Mouse (Mus musculus): ENCODE measurements around the gene Krtap15.

The Krtap15 gene

DNA sequence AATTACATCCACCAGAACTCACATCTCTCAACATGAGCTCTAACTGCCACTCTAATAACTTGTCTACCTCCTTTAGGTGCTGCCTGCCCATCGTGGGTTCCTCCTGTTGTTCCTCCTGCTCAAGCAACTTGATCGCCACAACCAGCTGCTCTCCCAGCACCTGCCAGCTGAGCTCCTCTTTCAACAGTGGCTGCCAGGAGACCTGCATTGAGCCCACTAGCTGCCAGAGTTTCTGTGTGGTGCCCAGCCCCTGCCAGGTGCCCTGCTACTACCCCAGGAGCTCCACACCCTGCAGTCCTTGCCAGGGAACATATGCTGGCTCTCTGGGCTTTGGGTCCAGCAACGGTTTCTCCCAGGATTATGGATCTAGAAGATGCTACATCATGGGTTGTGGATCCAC is at the start of gene Krtap15:
Krtap15 (plus strand) TSS at position 150 of the 400 bp plus-strand sequence.
- TF ChIP-seq GATA4 (IDR thresholded peaks at IDR 0.05; ENCODE audit: insufficient replicate concordance, low read length) = no peak

DNA sequence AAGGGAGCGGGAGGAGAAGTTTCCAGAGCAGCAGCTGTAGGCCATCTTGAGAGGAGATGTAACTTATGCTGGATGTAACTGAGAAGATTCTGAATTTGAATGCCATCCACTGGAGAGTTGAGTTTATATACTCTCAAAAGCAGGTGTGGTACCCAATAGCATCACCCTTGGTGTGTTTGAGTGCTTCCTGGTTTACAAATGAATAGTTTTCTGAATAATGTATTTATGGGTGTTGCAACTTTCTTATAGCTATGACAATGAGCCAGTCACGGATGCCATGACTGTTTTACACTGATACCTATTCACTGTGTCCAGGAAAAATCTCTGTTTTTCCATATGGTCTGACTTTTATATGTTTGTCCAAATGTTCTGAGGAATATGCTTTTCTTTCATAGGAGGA is 45.9 kb upstream of the Krtap15 start, which contains the start of gene 2310057N15Rik:
2310057N15Rik (minus strand) TSS at position 101 of the 400 bp plus-strand sequence.
- TF ChIP-seq GATA4 (IDR thresholded peaks at IDR 0.05; ENCODE audit: insufficient replicate concordance, low read length) = no peak

DNA sequence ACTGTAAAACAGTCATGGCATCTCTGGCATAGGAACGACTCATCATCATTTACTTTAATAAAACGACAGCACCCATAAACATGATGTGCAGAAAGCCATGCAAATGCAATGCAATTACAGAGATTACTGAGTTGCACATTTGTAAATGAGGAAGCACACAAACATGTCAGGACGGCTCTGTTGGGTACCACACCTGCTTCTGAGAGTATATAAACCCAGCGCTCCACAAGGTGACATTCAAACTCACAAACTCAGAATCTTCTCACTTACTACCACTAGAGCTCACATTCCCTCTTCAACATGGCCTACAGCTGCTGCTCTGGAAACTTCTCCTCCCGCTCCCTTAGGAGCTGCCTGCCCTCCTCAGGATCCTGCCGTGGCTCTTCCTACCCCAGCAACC is 42.4 kb upstream of the Krtap15 start, which contains the start of gene Gm5965:
Gm5965 (plus strand) TSS at position 301 of the 400 bp plus-strand sequence.
- no peak for TF ChIP-seq GATA4 (IDR thresholded peaks at IDR 0.05; ENCODE audit: insufficient replicate concordance, low read length)

DNA sequence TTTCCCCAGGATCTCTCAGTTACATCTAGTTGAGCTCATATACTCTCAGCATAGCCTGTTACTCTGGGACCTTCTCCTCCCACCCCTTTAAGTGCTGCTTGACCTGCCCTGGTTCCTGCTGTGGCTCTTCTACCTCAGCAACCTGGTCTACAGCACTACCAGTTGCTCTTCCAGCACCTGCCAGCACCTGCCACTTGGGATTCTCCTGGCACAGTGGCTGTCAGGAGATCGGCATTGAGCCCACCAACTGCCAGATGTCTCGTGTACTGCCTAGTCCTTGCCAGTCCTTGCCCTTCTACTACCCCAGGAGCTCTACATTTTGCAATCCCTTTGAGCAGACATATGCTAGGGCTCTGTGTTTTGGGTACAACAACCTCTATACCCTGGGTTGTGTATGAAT is 33.2 kb upstream of the Krtap15 start:
- no peak for TF ChIP-seq GATA4 (IDR thresholded peaks at IDR 0.05; ENCODE audit: insufficient replicate concordance, low read length)

DNA sequence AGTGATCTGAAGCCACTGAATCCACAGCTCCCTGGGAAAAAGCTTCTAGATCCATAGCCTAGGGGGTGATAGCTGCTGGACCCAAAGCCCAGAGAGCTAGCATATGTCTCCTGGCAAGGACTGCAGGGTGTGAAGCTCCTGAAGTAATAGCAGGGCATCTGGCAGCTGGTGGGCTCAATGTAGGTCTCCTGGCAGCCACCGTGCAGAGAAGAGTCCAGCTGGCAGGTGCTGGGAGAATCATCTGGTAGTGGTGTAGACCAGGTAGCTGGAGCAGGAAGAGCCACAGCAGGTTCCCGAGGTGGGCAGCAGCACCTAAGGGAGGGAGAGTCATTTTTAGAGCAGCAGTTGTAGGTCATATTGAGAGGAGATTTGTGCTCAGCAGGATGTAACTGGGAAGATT is 8.2 kb upstream of the Krtap15 start, which contains the start of gene Gm20741:
Gm20741 (minus strand) TSS at position 394 of the 400 bp plus-strand sequence.
- TF ChIP-seq GATA4 (IDR thresholded peaks at IDR 0.05; ENCODE audit: insufficient replicate concordance, low read length) = no peak

DNA sequence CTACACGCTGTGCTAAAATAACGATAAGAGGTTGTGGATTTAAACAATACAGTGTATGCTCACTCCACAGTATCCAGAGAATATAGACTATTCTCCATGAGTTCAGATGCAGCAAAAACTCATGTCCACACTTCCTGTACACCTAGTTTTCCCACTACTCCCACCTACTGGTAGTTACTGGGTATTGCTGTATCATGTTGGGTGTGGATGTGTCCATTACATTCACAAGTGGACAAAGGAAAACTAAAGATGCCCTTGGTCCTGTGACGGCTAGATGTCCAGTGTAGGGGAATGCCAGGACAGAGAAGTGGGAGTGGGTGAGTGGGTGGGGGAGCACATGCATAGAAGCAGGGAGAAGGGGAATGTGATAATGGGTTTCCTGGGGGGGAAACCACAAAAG is 3.7 kb downstream of the Krtap15 start:
- no peak for TF ChIP-seq GATA4 (IDR thresholded peaks at IDR 0.05; ENCODE audit: insufficient replicate concordance, low read length)

DNA sequence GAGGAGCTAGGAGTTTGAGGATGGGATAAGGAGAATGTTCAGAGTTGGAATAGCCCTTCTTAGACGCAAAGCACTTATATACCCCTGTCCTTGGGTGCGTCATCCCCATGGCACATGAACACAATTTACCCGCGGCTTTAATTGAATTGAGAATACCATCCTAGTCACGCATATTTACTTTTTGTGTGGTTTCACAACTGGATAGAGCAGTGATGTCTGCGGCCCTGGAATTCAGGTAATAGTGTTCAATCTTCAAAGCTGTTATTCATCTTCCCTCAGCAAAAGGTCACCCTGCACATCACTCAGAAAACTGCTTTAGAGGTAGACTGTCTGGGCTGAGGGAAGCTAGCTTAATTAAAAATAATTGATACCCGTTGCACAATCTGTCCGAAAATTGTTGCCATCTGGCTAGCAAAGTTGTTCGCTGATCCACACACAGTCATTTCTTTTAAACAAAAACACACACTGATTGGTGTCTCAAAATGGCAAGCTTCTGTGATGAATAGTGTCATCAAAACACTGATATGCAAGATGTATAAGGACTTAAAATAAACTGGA is 6.2 kb downstream of the Krtap15 start, which contains the start of gene Krtap14:
Krtap14 (minus strand) TSS at position 51 of the 558 bp plus-strand sequence.
- TF ChIP-seq GATA4 (IDR thresholded peaks at IDR 0.05; ENCODE audit: insufficient replicate concordance, low read length) = no peak

DNA sequence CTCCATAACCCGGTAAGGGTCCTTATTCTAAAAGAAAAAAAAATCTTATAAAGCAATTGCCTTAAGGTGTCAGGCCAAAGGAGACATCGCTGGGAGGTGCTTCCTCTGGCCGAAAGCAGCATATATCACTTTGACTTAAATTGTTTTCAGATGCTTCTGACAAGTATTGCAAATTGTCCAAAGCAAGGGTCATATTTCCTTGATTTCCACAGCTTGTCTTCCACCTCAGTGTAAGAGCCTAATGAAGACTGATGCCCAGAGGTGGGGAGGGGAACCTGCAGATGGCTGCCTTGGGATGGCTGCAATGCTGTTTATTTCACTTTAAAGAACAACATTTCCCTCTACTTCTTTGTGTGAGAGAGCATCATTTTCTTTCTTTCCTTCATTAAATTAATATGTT is 7.0 kb downstream of the Krtap15 start:
- TF ChIP-seq GATA4 (IDR thresholded peaks at IDR 0.05; ENCODE audit: insufficient replicate concordance, low read length) = no peak

DNA sequence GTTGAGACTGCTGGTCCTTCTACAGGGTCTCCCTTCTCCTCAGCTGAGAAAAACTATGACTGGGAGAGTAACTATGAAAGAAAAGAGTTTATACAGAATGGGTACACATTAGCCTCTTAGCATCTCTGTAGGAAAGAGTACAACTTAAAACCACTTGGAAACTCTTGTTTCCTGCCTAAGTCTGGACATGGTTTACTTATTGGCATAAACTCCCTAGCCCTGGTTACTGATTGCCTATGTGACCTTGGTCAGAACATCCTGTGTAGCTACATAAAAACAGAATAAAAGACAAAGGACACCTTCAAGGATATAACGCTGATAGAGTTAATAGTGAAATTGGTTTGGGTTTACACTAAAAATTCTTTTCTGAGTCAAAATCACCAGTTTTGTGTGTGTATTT is 27.3 kb downstream of the Krtap15 start:
- no peak for TF ChIP-seq GATA4 (IDR thresholded peaks at IDR 0.05; ENCODE audit: insufficient replicate concordance, low read length)

DNA sequence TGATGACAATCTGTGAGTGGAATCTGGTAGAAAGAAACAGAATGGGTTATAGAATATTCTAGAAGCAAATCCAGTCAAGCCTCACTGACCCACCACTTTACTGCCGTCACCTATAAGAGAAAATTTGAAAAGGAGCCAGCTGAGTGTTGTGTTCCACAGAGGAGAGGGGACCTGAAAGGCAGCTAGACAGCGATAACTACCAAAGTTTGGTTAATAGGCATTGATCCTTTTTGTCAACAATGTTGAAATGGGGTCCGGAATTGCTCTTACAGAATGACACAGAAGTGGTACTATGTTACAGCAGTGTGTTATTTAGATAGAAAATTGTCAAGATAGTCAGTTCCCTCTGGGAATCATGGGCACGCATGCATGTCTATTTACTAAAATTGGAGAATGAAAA is 28.5 kb downstream of the Krtap15 start:
- no peak for TF ChIP-seq GATA4 (IDR thresholded peaks at IDR 0.05; ENCODE audit: insufficient replicate concordance, low read length)

DNA sequence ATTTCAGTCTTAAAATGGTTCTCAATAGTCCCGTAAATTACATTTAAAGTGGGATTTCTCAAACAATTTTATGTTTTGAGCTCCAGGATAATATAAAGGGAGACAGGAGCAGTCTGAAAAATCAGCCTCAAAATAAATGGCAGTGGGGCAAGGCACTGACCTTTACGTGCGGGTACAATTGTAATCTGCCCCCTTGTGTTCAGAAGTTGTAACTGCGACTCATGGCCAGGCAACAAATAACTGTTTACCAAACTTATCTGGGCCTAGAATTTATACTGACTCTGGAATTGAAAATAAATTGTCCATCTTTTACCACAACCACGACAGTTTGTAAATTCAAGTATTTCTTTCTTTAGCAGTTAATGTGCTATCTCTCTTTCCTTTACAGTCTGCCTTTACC is 31.4 kb downstream of the Krtap15 start:
- no peak for TF ChIP-seq GATA4 (IDR thresholded peaks at IDR 0.05; ENCODE audit: insufficient replicate concordance, low read length)

DNA sequence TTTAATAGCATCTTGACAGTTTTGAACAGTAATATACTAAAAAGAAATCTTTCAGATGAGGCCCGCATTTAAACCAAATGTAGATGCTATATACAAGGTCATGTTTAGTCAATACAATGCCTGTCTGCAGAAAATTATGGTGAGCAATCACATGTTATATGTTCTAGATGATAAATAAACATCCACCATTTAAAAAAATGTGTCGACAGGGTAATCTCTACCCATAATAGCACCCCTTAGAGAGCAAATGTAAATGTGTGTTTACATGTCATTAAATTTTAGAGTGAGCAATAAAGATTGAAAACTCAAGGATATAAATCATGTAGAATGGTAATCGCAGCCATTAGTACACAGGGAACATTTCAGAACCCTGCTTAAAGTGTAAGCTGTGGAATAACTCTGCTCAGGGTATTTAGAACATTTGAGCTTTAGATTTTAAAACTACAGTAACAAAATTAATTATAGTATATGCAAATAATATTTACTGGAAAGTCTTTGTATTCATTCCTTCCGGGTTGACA is 44.9 kb downstream of the Krtap15 start:
- TF ChIP-seq GATA4 (IDR thresholded peaks at IDR 0.05; ENCODE audit: insufficient replicate concordance, low read length) = no peak

DNA sequence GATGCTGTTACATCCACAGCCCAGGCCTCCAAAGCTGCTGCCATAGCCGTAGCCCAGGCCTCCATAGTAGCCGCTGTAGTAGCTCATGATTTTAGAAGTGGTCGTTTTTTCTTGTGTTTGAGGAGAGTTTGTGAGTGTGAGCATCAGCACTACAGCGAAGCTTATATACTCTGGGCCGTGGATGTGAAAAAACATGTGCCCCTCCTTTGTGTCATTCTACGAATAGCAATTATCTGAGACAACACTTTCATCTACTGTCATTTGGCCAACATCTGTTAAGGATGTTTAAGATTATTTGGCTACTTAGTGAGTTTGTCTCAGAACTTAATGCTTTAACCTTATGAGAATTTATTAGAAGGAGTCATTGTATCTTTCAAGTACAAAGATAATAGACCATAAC is 49.3 kb downstream of the Krtap15 start, which contains the start of gene Krtap19-1:
Krtap19-1 (minus strand) TSS at position 101 of the 400 bp plus-strand sequence.
- no peak for TF ChIP-seq GATA4 (IDR thresholded peaks at IDR 0.05; ENCODE audit: insufficient replicate concordance, low read length)

DNA sequence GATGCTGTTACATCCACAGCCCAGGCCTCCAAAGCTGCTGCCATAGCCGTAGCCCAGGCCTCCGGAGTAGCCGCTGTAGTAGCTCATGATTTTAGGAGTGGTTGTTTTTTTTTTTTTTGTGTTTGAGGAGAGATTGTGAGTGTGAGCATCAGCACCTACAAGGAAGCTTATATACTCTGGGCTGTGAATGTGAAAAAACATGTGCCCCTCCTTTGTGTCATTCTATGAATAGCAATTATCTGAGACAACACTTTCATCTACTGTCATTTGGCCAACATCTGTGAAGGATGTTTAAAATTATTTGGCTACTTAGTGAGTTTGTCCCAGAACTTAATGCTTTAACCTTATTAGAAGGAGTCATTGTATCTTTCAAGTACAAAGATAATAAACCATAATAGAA is 54.2 kb downstream of the Krtap15 start, which contains the start of gene Krtap19-2:
Krtap19-2 (minus strand) TSS at position 101 of the 400 bp plus-strand sequence.
- no peak for TF ChIP-seq GATA4 (IDR thresholded peaks at IDR 0.05; ENCODE audit: insufficient replicate concordance, low read length)

DNA sequence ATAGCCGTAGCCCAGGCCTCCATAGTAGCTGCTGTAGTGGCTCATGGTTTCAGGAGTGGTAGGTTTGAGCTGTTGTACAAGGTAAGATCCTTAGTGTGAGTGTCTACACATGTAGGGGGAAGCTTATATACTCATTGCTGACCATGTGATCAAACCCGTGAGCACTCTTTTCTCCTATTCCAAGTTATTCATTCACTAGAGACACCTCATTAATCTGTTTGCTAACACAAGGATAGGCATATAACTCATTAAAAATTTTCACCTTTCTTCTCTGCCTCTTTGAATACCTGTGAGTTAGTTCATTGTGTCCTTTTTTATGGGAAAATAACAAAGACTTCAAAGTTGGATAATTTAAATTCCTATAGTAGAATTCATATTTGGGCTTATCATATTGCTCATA is 57.9 kb downstream of the Krtap15 start, which contains the start of gene Krtap19-3:
Krtap19-3 (minus strand) TSS at position 101 of the 400 bp plus-strand sequence.
- no peak for TF ChIP-seq GATA4 (IDR thresholded peaks at IDR 0.05; ENCODE audit: insufficient replicate concordance, low read length)
